Mouse (Mus musculus): ENCODE results near the gene Cacng1.

Cacng1 gene

GRCm38 (mm10) chr11:107716332-107716938 lies at the start of gene Cacng1:
Gene Cacng1, minus strand, starts transcription at chr11:107716522.
- no peak for DNase-seq (ENCODE audit: low spot score in 2 of 2)

GRCm38 (mm10) chr11:107762688-107763460 lies 46.6 kb upstream of the Cacng1 start:
- no peak for DNase-seq (ENCODE audit: low spot score in 2 of 2)

- no peak for DNase-seq (ENCODE audit: low spot score in 2 of 2)
Observed at GRCm38 (mm10) chr11:107761790-107762500, 45.6 kb upstream of the Cacng1 start.

GRCm38 (mm10) chr11:107760001-107760400 lies 43.7 kb upstream of the Cacng1 start:
- no peak for DNase-seq (ENCODE audit: low spot score in 2 of 2)

GRCm38 (mm10) chr11:107759516-107759915 lies 43.2 kb upstream of the Cacng1 start:
- peak; percentile 45 to 48 for DNase-seq (ENCODE audit: low spot score in 2 of 2)

GRCm38 (mm10) chr11:107749114-107749513 lies 32.8 kb upstream of the Cacng1 start:
- no peak for DNase-seq (ENCODE audit: low spot score in 2 of 2)

GRCm38 (mm10) chr11:107748243-107749035 lies 32.1 kb upstream of the Cacng1 start:
- DNase-seq (ENCODE audit: low spot score in 2 of 2): no peak

- no peak for DNase-seq (ENCODE audit: low spot score in 2 of 2)
Observed at GRCm38 (mm10) chr11:107743100-107743499, 26.8 kb upstream of the Cacng1 start.

GRCm38 (mm10) chr11:107738418-107739099 lies 22.2 kb upstream of the Cacng1 start:
- peak in 1 of 2 experiments; percentile 15 for DNase-seq (ENCODE audit: low spot score in 2 of 2)

- DNase-seq (ENCODE audit: low spot score in 2 of 2): no peak
Observed at GRCm38 (mm10) chr11:107737886-107738285, 21.6 kb upstream of the Cacng1 start.

- DNase-seq (ENCODE audit: low spot score in 2 of 2): no peak
Observed at GRCm38 (mm10) chr11:107734133-107734532, 17.8 kb upstream of the Cacng1 start.

GRCm38 (mm10) chr11:107731498-107731897 lies 15.2 kb upstream of the Cacng1 start:
- no peak for DNase-seq (ENCODE audit: low spot score in 2 of 2)

GRCm38 (mm10) chr11:107730940-107731339 lies 14.6 kb upstream of the Cacng1 start:
- peak; percentile 20 to 21 for DNase-seq (ENCODE audit: low spot score in 2 of 2)

- no peak for DNase-seq (ENCODE audit: low spot score in 2 of 2)
Observed at GRCm38 (mm10) chr11:107729141-107729540, 12.8 kb upstream of the Cacng1 start.

- peak in 1 of 2 experiments; percentile 14 for DNase-seq (ENCODE audit: low spot score in 2 of 2)
Observed at GRCm38 (mm10) chr11:107728073-107728863, 11.9 kb upstream of the Cacng1 start.

GRCm38 (mm10) chr11:107724603-107725002 lies 8.3 kb upstream of the Cacng1 start:
- DNase-seq (ENCODE audit: low spot score in 2 of 2): no peak

GRCm38 (mm10) chr11:107721057-107721456 lies 4.7 kb upstream of the Cacng1 start:
- DNase-seq (ENCODE audit: low spot score in 2 of 2): no peak

- DNase-seq (ENCODE audit: low spot score in 2 of 2): no peak
Observed at GRCm38 (mm10) chr11:107720264-107721021, 4.1 kb upstream of the Cacng1 start.

- no peak for DNase-seq (ENCODE audit: low spot score in 2 of 2)
Observed at GRCm38 (mm10) chr11:107714368-107714767, 2.0 kb downstream of the Cacng1 start.

- DNase-seq (ENCODE audit: low spot score in 2 of 2): peak in 1 of 2 experiments; percentile 20
Observed at GRCm38 (mm10) chr11:107710379-107710778, 5.9 kb downstream of the Cacng1 start.

Measured in right cerebral cortex, adult 2 months (tissue).